Mouse (Mus musculus) CH12.LX (cell line): Measurements from ENCODE around the gene Mars2. TPM values are rescaled to one million over a fixed set of nuclear protein-coding genes. Genes with fewer than 3 reads are reported as not detected.

Experiments
- DNase-seq: peaks from one replicate; pipeline ENCODE4 v3.0.0-alpha.2; 2013; ENCODE audit errors: extremely low read depth
- H3K27ac ChIP-seq: 2 replicates; pipeline ENCODE4 v1.5.1; 2012; ENCODE audit warnings: low read depth, mild to moderate bottlenecking, control low read depth, moderate library complexity; ENCODE audit not compliant: insufficient read depth
- H3K27me3 ChIP-seq: replicated peaks from 2 replicates; pipeline ENCODE3; 2012; ENCODE audit warnings: inconsistent platforms
- H3K36me3 ChIP-seq, 2 experiments: replicated peaks in 1 of 2; 2 replicates each; pipeline versions ENCODE3 to v1.6.1; 2012; ENCODE audit warnings: inconsistent platforms in 1 of 2, low read length in 1 of 2, mild to moderate bottlenecking in 1 of 2, mixed read lengths in 1 of 2, moderate library complexity in 1 of 2; ENCODE audit not compliant: control insufficient read depth in 1 of 2, insufficient read depth in 1 of 2
- H3K4me1 ChIP-seq, 2 experiments: 2 replicates each; pipeline ENCODE4 v1.6.1; 2012; ENCODE audit warnings: inconsistent platforms in 1 of 2, moderate library complexity in 1 of 2; ENCODE audit not compliant: insufficient read depth in 2 of 2, control insufficient read depth in 1 of 2
- H3K4me2 ChIP-seq: 2 replicates; pipeline ENCODE4 v1.6.1; 2012; ENCODE audit warnings: low read depth, mild to moderate bottlenecking, control low read depth; ENCODE audit not compliant: poor library complexity, insufficient read depth, severe bottlenecking
- H3K4me3 ChIP-seq, 3 experiments: fragments of 150-350 bp in 1 of 3; sonication (generic) in 1 of 3; replicated peaks in 1 of 3; 2 replicates each; pipeline versions ENCODE3 to v1.5.1; 2011 to 2012; ENCODE audit warnings: low read depth in 2 of 3, low read length in 2 of 3, mild to moderate bottlenecking in 2 of 3, moderate library complexity in 2 of 3, control low read depth in 1 of 3, improper control_type of control experiment in 1 of 3, inconsistent platforms in 1 of 3, mixed read lengths in 1 of 3; ENCODE audit not compliant: poor library complexity in 1 of 3
- H3K79me2 ChIP-seq: replicated peaks from 2 replicates; pipeline ENCODE4 v1.6.1; 2012; ENCODE audit warnings: mild to moderate bottlenecking, moderate library complexity; ENCODE audit not compliant: control insufficient read depth, poor library complexity, insufficient read depth, severe bottlenecking; ENCODE audit errors: extremely low read depth
- H3K9ac ChIP-seq: 2 replicates; pipeline ENCODE4 v1.6.1; 2012; ENCODE audit warnings: low read depth, mild to moderate bottlenecking, control low read depth, moderate library complexity; ENCODE audit not compliant: insufficient read depth
- H3K9me3 ChIP-seq: replicated peaks from 2 replicates; pipeline ENCODE3; 2012; ENCODE audit warnings: low read length, inconsistent platforms, mixed read lengths
- BHLHE40 ChIP-seq: IDR thresholded peaks from 2 replicates; pipeline ENCODE4 v1.6.1; 2011; ENCODE audit warnings: mild to moderate bottlenecking, low read depth, low read length, improper control_type of control experiment
- CHD2 ChIP-seq: IDR thresholded peaks from 2 replicates; pipeline ENCODE4 v1.6.1; 2011; ENCODE audit warnings: low read length, improper control_type of control experiment
- EP300 ChIP-seq: IDR thresholded peaks from 2 replicates; pipeline ENCODE4 v1.6.1; 2011; ENCODE audit warnings: low read length, improper control_type of control experiment
- GABPA ChIP-seq: IDR thresholded peaks from 2 replicates; pipeline ENCODE4 v1.6.1; 2012; ENCODE audit warnings: low read depth, low read length, improper control_type of control experiment, inconsistent platforms; ENCODE audit not compliant: insufficient replicate concordance
- HCFC1 ChIP-seq: IDR thresholded peaks from 2 replicates; pipeline ENCODE4 v1.6.1; 2012; ENCODE audit warnings: low read depth, mild to moderate bottlenecking, inconsistent platforms, low read length, improper control_type of control experiment
- IRF4 ChIP-seq: IDR thresholded peaks from 2 replicates; pipeline ENCODE4 v1.6.1; 2014; ENCODE audit warnings: low read depth, mild to moderate bottlenecking, inconsistent platforms, low read length, improper control_type of control experiment
- JUN ChIP-seq: IDR thresholded peaks from 2 replicates; pipeline ENCODE4 v1.6.1; 2011; ENCODE audit warnings: low read depth, mild to moderate bottlenecking, low read length, improper control_type of control experiment, moderate library complexity; ENCODE audit not compliant: insufficient read depth
- JUND ChIP-seq: conservative IDR thresholded peaks from 2 replicates; pipeline ENCODE4 v1.6.1; 2011; ENCODE audit warnings: low read depth, low read length, improper control_type of control experiment
- KAT2A ChIP-seq: IDR thresholded peaks from 2 replicates; pipeline ENCODE4 v1.6.1; 2012; ENCODE audit warnings: low read length, improper control_type of control experiment, inconsistent platforms; ENCODE audit not compliant: insufficient replicate concordance
- MAFK ChIP-seq: IDR thresholded peaks from 2 replicates; pipeline ENCODE4 v1.6.1; 2011; ENCODE audit warnings: low read length, improper control_type of control experiment; ENCODE audit not compliant: insufficient replicate concordance
- MAZ ChIP-seq: IDR thresholded peaks from 2 replicates; pipeline ENCODE4 v1.6.1; 2012; ENCODE audit warnings: low read depth, mild to moderate bottlenecking, inconsistent platforms, low read length, improper control_type of control experiment, moderate library complexity
- MEF2A ChIP-seq: IDR thresholded peaks from 2 replicates; pipeline ENCODE4 v1.6.1; 2014; ENCODE audit warnings: low read depth, mild to moderate bottlenecking, inconsistent platforms, low read length, improper control_type of control experiment, borderline replicate concordance
- MYC ChIP-seq: IDR thresholded peaks from 2 replicates; pipeline ENCODE4 v1.6.1; 2011; ENCODE audit warnings: low read depth, mild to moderate bottlenecking, improper control_type of control experiment, low read length
- NRF1 ChIP-seq: IDR thresholded peaks from 2 replicates; pipeline ENCODE4 v1.6.1; 2014; ENCODE audit warnings: low read depth, mild to moderate bottlenecking, inconsistent platforms, low read length, improper control_type of control experiment, moderate library complexity
- PAX5 ChIP-seq: IDR thresholded peaks from 2 replicates; pipeline ENCODE4 v1.6.1; 2012; ENCODE audit warnings: low read length, inconsistent platforms, mixed read lengths
- POLR2A ChIP-seq: IDR thresholded peaks from 2 replicates; pipeline ENCODE4 v1.6.1; 2011; ENCODE audit warnings: low read depth, mild to moderate bottlenecking, improper control_type of control experiment, low read length
- RAD21 ChIP-seq: IDR thresholded peaks from 2 replicates; pipeline ENCODE4 v1.6.1; 2011; ENCODE audit warnings: low read depth, mild to moderate bottlenecking, low read length, improper control_type of control experiment, moderate library complexity
- RCOR1 ChIP-seq: conservative IDR thresholded peaks from 2 replicates; pipeline ENCODE4 v1.6.1; 2012; ENCODE audit warnings: low read depth, mild to moderate bottlenecking, inconsistent platforms, low read length, improper control_type of control experiment
- TCF12 ChIP-seq: IDR thresholded peaks from 2 replicates; pipeline ENCODE4 v1.6.1; 2014; ENCODE audit warnings: low read depth, mild to moderate bottlenecking, inconsistent platforms, low read length, improper control_type of control experiment
- UBTF ChIP-seq: IDR thresholded peaks from 2 replicates; pipeline ENCODE4 v1.6.1; 2012; ENCODE audit warnings: low read depth, mild to moderate bottlenecking, inconsistent platforms, low read length, improper control_type of control experiment, moderate library complexity
- USF2 ChIP-seq: conservative IDR thresholded peaks from 2 replicates; pipeline ENCODE4 v1.6.1; 2011; ENCODE audit warnings: low read depth, low read length, improper control_type of control experiment
- ZMIZ1 ChIP-seq: IDR thresholded peaks from 2 replicates; pipeline ENCODE4 v1.6.1; 2012; ENCODE audit warnings: low read depth, mild to moderate bottlenecking, inconsistent platforms, low read length, improper control_type of control experiment
- dilution Hi-C: fragments of 300-500 bp; cut with MboI; formaldehyde crosslinking; loops from 2 replicates; pipeline ENCODE4 v1.14.3; 2020; ENCODE audit warnings: low sequenced_read_pairs; ENCODE audit not compliant: extremely low pct_unique_long_range_greater_than_20kb, extremely low pct_ligation_motif_present
- in situ Hi-C: fragments of 300-500 bp; cut with MboI; formaldehyde crosslinking; loops from 3 replicates; pipeline ENCODE4 v1.14.3; 2019; ENCODE audit warnings: low sequenced_read_pairs, low pct_ligation_motif_present, low pct_unique_long_range_greater_than_20kb, mixed read lengths
- polyA plus RNA-seq: library from polyadenylated mRNA; unstranded; fragments of >175 nt; gene quantifications from 2 replicates; pipeline ENCODE4 v1.2.1, GENCODE M21; 2012; ENCODE audit warnings: low read depth; ENCODE audit not compliant: insufficient read length
- total RNA-seq, 2 experiments: library from RNA; depleted of rRNA; stranded (reverse); fragments of 300-350 nt in 1 of 2; fragments of >200 nt in 1 of 2; gene quantifications; 2 replicates each; pipeline ENCODE4 v1.2.3; 2012 to 2014

Mars2 gene
- total and polyA plus RNA-seq, 3 experiments = 3.7 to 5.6 (median 4.5) TPM

GRCm38 (mm10) chr1:55201850-55202752 is 34.9 kb upstream of the Mars2 start:
- Histone ChIP-seq H3K79me2 (no peaks in the 10 kb centered on the region), H3K4me2 (no peak overlapping the region), H3K9me3 (no peaks in the 10 kb centered on the region), H3K27me3 (no peaks in the 10 kb centered on the region), H3K36me3 (no peaks in the 10 kb centered on the region), H3K4me3 (no peak overlapping the region), H3K27ac (no peak overlapping the region), H3K9ac (no peak overlapping the region), H3K4me1 (no peaks in the 10 kb centered on the region)
- dilution Hi-C loops = no loop called here
- DNase-seq = no peak
- in situ Hi-C loops = no loop called here
- TF ChIP-seq NRF1 = no peak
- TF ChIP-seq CHD2 = no peak
- no peak for TF ChIP-seq MAFK
- TF ChIP-seq GABPA = no peak
- TF ChIP-seq HCFC1 = no peak
- TF ChIP-seq MYC = no peak
- TF ChIP-seq RCOR1 = no peak
- TF ChIP-seq BHLHE40 = no peak
- TF ChIP-seq MAZ = no peak
- TF ChIP-seq ZMIZ1 = no peak
- no peak for TF ChIP-seq MEF2A
- TF ChIP-seq IRF4 = no peak
- no peak for TF ChIP-seq KAT2A
- TF ChIP-seq POLR2A = no peak
- TF ChIP-seq UBTF = no peak
- no peak for TF ChIP-seq RAD21

DNA sequence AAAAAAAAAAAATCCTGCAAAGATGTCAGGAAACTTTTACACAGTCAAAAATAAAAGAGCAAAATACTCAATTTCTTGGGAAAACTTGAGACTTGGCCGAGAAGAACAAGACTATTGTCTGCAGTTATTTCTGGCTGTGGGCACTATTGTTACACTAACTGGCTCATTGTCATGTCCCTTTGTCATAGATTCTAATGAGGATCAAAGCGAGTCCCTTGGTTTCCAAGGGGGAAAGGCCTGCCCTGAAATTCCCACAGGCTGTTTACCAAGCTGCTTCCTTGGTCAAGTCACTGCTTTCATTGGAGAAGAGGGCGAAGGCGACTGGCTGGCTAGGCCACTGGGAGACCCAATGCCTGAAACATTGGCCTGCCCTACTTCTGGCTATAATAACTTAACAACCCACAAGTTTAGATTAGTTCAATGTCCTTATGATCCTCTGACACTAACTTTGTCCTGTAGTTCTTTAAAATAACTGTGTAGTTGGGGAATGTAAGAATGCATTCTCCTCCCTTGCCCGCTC is 31.1 kb upstream of the Mars2 start:
- Histone ChIP-seq H3K27ac (no peak overlapping the region), H3K79me2 (no peaks in the 10 kb centered on the region), H3K4me1 (peaks cover 0 to 4% of the 10 kb centered on the region in 2 experiments; a peak in 1 of 4 replicates), H3K4me2 (no peak overlapping the region), H3K36me3 (no peaks in the 10 kb centered on the region), H3K9me3 (no peaks in the 10 kb centered on the region), H3K4me3 (no peak overlapping the region), H3K27me3 (no peaks in the 10 kb centered on the region), H3K9ac (no peak overlapping the region)
- TF ChIP-seq TCF12 (no peak), HCFC1 (no peak), JUN (no peak), PAX5 (no peak), JUND (no peak), MEF2A (no peak), EP300 (no peak), MAFK (no peak), USF2 (no peak)
- in situ Hi-C loops (no loop called here), dilution Hi-C loops (no loop called here)
- DNase-seq = no peak
